Mouse (Mus musculus) midbrain, embryonic 15.5 days (tissue): ENCODE data around the gene Zim1. TPM values are rescaled to one million over a fixed set of nuclear protein-coding genes. Genes with fewer than 3 reads are reported as not detected.

Experiments
- ATAC-seq: fragments of 200-750 bp; cut with Nextera tagmentation; replicated peaks from 2 replicates; pipeline ENCODE4 v1.8.0; 2017; ENCODE audit warnings: moderate TSS enrichment
- H3K27ac ChIP-seq: fragments of 300-500 bp; sonication (generic); 2 replicates; pipeline ENCODE4 v1.5.1; 2015; ENCODE audit warnings: mild to moderate bottlenecking, inconsistent platforms
- H3K27me3 ChIP-seq: fragments of 300-500 bp; sonication (generic); replicated peaks from 2 replicates; pipeline ENCODE4 v1.6.1; 2015; ENCODE audit warnings: inconsistent platforms
- H3K36me3 ChIP-seq: fragments of 300-500 bp; sonication (generic); replicated peaks from 2 replicates; pipeline ENCODE4 v1.6.1; 2015; ENCODE audit warnings: inconsistent platforms
- H3K4me1 ChIP-seq: fragments of 300-500 bp; sonication (generic); 2 replicates; pipeline ENCODE4 v1.6.1; 2015; ENCODE audit warnings: inconsistent platforms
- H3K4me2 ChIP-seq: fragments of 300-500 bp; sonication (generic); 2 replicates; pipeline ENCODE4 v1.6.1; 2015; ENCODE audit warnings: inconsistent platforms, mild to moderate bottlenecking, moderate library complexity
- H3K4me3 ChIP-seq: fragments of 300-500 bp; sonication (generic); 2 replicates; pipeline ENCODE4 v1.5.1; 2015; ENCODE audit warnings: mild to moderate bottlenecking, inconsistent platforms
- H3K9ac ChIP-seq: fragments of 300-500 bp; sonication (generic); 2 replicates; pipeline ENCODE4 v1.6.1; 2015; ENCODE audit warnings: mild to moderate bottlenecking, inconsistent platforms
- H3K9me3 ChIP-seq: fragments of 300-500 bp; sonication (generic); 2 replicates; pipeline ENCODE4 v1.6.1; 2016; ENCODE audit warnings: inconsistent platforms
- WGBS: fragments of 180-500 bp; shearing (Covaris S2); methylation state at CpG from one replicate; pipeline ENCODE4 v1.1.7; 2015; ENCODE audit warnings: mixed read lengths; 5-methylcytosine and 5-hydroxymethylcytosine counted together
- polyA plus RNA-seq: library from polyadenylated mRNA; unstranded; fragments of >200 nt; fragmentation: Nextera tagmentation; extraction: Ambion mirVana; gene quantifications from 2 replicates; pipeline ENCODE4 v1.2.1, GENCODE M21; 2015

The Zim1 gene
- polyA plus RNA-seq, 1 experiment from 2014 or later: 7.8 TPM

DNA sequence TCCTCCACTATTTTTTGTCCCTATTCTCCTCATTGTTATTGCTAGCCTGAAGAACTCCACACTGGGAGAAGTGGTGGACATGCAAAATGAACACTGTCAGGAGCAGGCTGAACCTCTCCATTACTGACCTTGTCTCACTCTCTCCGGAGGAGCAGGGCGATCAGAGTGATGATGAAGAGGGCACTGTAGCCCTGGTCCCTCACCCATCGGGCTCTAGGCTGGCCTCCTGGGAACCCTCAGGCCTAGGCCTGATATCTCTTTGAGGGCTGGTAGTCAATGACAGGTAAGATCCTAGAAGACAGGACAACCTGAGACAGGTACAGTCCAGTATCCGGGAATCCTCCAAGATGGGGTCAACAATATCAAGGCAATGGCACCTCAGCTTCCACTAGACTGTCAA, 58.2 kb downstream of the Zim1 start:
- Histone ChIP-seq H3K36me3 (no peaks in the 10 kb centered on the region), H3K27ac (no peak overlapping the region), H3K9ac (no peak overlapping the region), H3K9me3 (no peaks in the 10 kb centered on the region), H3K4me3 (no peak overlapping the region), H3K27me3 (no peaks in the 10 kb centered on the region), H3K4me2 (no peak overlapping the region), H3K4me1 (no peaks in the 10 kb centered on the region)
- WGBS: 89% methylated on average over 4 of the region's 4 CpGs
- no peak for ATAC-seq

DNA sequence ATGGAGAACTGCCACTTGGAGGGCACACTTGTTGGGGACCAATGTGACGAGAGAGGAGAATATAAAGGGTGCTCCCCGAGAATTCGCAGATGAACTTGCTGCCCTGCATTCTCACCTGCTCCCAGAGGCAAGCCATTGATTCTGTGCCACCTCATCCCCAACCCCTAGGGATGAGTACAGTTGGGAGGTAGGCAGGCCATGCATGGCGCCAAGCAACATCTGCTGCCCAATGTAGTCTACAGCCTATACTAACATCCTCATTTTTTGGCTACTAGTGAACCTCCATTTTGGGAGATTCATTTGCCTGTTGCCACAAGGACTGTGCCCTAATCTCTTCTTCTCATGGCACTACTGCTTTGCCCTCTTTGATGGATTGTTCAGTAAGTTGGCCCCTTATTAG, 59.5 kb downstream of the Zim1 start:
- Histone ChIP-seq H3K27ac (no peak overlapping the region), H3K9ac (no peak overlapping the region), H3K9me3 (no peaks in the 10 kb centered on the region), H3K4me2 (no peak overlapping the region), H3K27me3 (no peaks in the 10 kb centered on the region), H3K36me3 (no peaks in the 10 kb centered on the region), H3K4me1 (no peaks in the 10 kb centered on the region), H3K4me3 (no peak overlapping the region)
- no peak for ATAC-seq
- WGBS: 93% methylated on average over 4 of the region's 4 CpGs

DNA sequence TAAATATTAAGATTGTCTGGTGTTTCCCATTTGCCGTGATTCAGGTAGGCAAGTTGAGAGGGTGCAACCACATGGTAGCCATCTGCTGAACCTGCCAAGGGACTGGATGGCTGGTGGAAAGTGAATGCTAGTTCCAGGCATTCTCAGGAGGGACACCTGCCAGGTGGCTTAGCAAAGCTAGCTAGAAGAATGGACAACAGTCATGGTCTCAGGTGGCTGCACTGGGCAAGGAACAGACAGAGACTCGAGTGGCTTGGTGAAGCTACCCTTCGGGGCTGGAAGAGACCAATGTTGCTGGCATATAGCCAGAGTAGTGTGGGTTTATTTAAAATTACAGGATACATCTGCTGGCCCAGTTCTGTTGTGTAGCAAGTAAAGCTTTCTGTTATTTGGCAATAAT, 60.4 kb downstream of the Zim1 start:
- 79% methylated on average over 3 of the region's 3 CpGs for WGBS
- H3K9ac ChIP-seq: no peak overlapping the region
- ATAC-seq: no peak
- no peaks in the 10 kb centered on the region for H3K36me3 ChIP-seq
- no peaks in the 10 kb centered on the region for H3K9me3 ChIP-seq
- H3K4me1 ChIP-seq: no peaks in the 10 kb centered on the region
- H3K4me2 ChIP-seq: no peak overlapping the region
- H3K4me3 ChIP-seq: no peak overlapping the region
- H3K27me3 ChIP-seq: no peaks in the 10 kb centered on the region
- H3K27ac ChIP-seq: no peak overlapping the region

Other genes starting within 250 kb of the Zim1 start
- not detected in 2 replicates for gene Olfr1336, start 240.3 kb downstream of the Zim1 start, polyA plus RNA-seq
- gene Olfr1346, start 229.3 kb downstream of the Zim1 start, polyA plus RNA-seq: not detected in 2 replicates
- gene Olfr5, start 209.5 kb downstream of the Zim1 start, polyA plus RNA-seq: not detected in 2 replicates
- gene Olfr1347, start 196.7 kb downstream of the Zim1 start, polyA plus RNA-seq: not detected in 2 replicates
- not detected in 2 replicates for gene Olfr1348, start 187.7 kb downstream of the Zim1 start, polyA plus RNA-seq
- gene Olfr1349, start 173.5 kb downstream of the Zim1 start, polyA plus RNA-seq: not detected in 2 replicates
- gene Olfr1350, start 131.6 kb downstream of the Zim1 start, polyA plus RNA-seq: not detected in 2 replicates
- 95.1 and 98.5 TPM in 2 replicates for gene Peg3, start 34.0 kb upstream of the Zim1 start, polyA plus RNA-seq
- 36.2 and 42.4 TPM in 2 replicates for gene Usp29, start 34.1 kb upstream of the Zim1 start, polyA plus RNA-seq